Mouse (Mus musculus): Measurements from ENCODE around the gene Btg1.

The Btg1 gene

GRCm38 (mm10) chr10:96630110-96630509 is 13.3 kb downstream of the Btg1 start:
- DNase-seq (ENCODE audit: low spot score in 2 of 2), result no peak

GRCm38 (mm10) chr10:96631066-96631711 is 14.4 kb downstream of the Btg1 start:
- no peak for DNase-seq (ENCODE audit: low spot score in 2 of 2)

- no peak for DNase-seq (ENCODE audit: low spot score in 2 of 2)
Observed at GRCm38 (mm10) chr10:96632271-96633144, 15.7 kb downstream of the Btg1 start.

GRCm38 (mm10) chr10:96633145-96633516 is 16.3 kb downstream of the Btg1 start:
- DNase-seq (ENCODE audit: low spot score in 2 of 2), result no peak

GRCm38 (mm10) chr10:96635472-96635871 is 18.7 kb downstream of the Btg1 start:
- DNase-seq (ENCODE audit: low spot score in 2 of 2), result no peak

- DNase-seq (ENCODE audit: low spot score in 2 of 2), result no peak
Observed at GRCm38 (mm10) chr10:96638477-96638876, 21.7 kb downstream of the Btg1 start.

GRCm38 (mm10) chr10:96642014-96642413 is 25.2 kb downstream of the Btg1 start:
- no peak for DNase-seq (ENCODE audit: low spot score in 2 of 2)

- no peak for DNase-seq (ENCODE audit: low spot score in 2 of 2)
Observed at GRCm38 (mm10) chr10:96642751-96643150, 25.9 kb downstream of the Btg1 start.

GRCm38 (mm10) chr10:96645183-96645582 is 28.4 kb downstream of the Btg1 start:
- DNase-seq (ENCODE audit: low spot score in 2 of 2), result no peak

- peak; percentile 17 to 42 for DNase-seq (ENCODE audit: low spot score in 2 of 2)
Observed at GRCm38 (mm10) chr10:96646024-96646866, 29.4 kb downstream of the Btg1 start.

GRCm38 (mm10) chr10:96646867-96647462 is 30.2 kb downstream of the Btg1 start:
- no peak for DNase-seq (ENCODE audit: low spot score in 2 of 2)

- DNase-seq (ENCODE audit: low spot score in 2 of 2), result no peak
Observed at GRCm38 (mm10) chr10:96648161-96648561, 31.4 kb downstream of the Btg1 start.

GRCm38 (mm10) chr10:96649524-96649923 is 32.7 kb downstream of the Btg1 start:
- no peak for DNase-seq (ENCODE audit: low spot score in 2 of 2)

GRCm38 (mm10) chr10:96652372-96652771 is 35.6 kb downstream of the Btg1 start:
- DNase-seq (ENCODE audit: low spot score in 2 of 2), result no peak

- no peak for DNase-seq (ENCODE audit: low spot score in 2 of 2)
Observed at GRCm38 (mm10) chr10:96653030-96653429, 36.2 kb downstream of the Btg1 start.

- no peak for DNase-seq (ENCODE audit: low spot score in 2 of 2)
Observed at GRCm38 (mm10) chr10:96654079-96654478, 37.3 kb downstream of the Btg1 start.

- DNase-seq (ENCODE audit: low spot score in 2 of 2), result no peak
Observed at GRCm38 (mm10) chr10:96654576-96654975, 37.8 kb downstream of the Btg1 start.

- DNase-seq (ENCODE audit: low spot score in 2 of 2), result no peak
Observed at GRCm38 (mm10) chr10:96655066-96655465, 38.3 kb downstream of the Btg1 start.

GRCm38 (mm10) chr10:96656176-96656575 is 39.4 kb downstream of the Btg1 start:
- DNase-seq (ENCODE audit: low spot score in 2 of 2), result no peak

- no peak for DNase-seq (ENCODE audit: low spot score in 2 of 2)
Observed at GRCm38 (mm10) chr10:96658906-96659305, 42.1 kb downstream of the Btg1 start.

GRCm38 (mm10) chr10:96660280-96660985 is 43.6 kb downstream of the Btg1 start:
- DNase-seq (ENCODE audit: low spot score in 2 of 2), result no peak
